Mouse (Mus musculus) ES-E14 (cell line): ENCODE measurements around the gene Ric8b. TPM values are rescaled to one million over a fixed set of nuclear protein-coding genes. Genes with fewer than 3 reads are reported as not detected.

ENCODE experiments used
- DNase-seq: peaks from one replicate; pipeline ENCODE4 v3.0.0-alpha.2; 2013; ENCODE audit warnings: low read depth, low spot score
- H3K27ac ChIP-seq: 2 replicates; pipeline ENCODE4 v1.5.1; 2012; ENCODE audit warnings: low read depth, mild to moderate bottlenecking, low read length, moderate library complexity, mixed read lengths; ENCODE audit not compliant: poor library complexity, insufficient read depth, severe bottlenecking
- H3K36me3 ChIP-seq: 2 replicates; pipeline ENCODE4 v1.6.1; 2012; ENCODE audit warnings: mild to moderate bottlenecking, low read length, moderate library complexity, mixed read lengths; ENCODE audit not compliant: control insufficient read depth, poor library complexity, insufficient read depth, severe bottlenecking
- H3K4me1 ChIP-seq, 2 experiments: fragments of 150-350 bp in 1 of 2; sonication (generic) in 1 of 2; 2 replicates each; pipeline ENCODE4 v1.6.1; 2012; ENCODE audit warnings: low read length in 2 of 2, mild to moderate bottlenecking in 1 of 2, mixed read lengths in 1 of 2; ENCODE audit not compliant: control insufficient read depth in 2 of 2, insufficient read depth in 2 of 2, poor library complexity in 1 of 2
- H3K4me3 ChIP-seq, 2 experiments: fragments of 150-350 bp in 1 of 2; sonication (generic) in 1 of 2; 2 replicates each; pipeline ENCODE4 v1.5.1; 2012; ENCODE audit warnings: low read length in 2 of 2, low read depth in 1 of 2, mild to moderate bottlenecking in 1 of 2, mixed read lengths in 1 of 2; ENCODE audit not compliant: insufficient read depth in 1 of 2, poor library complexity in 1 of 2, severe bottlenecking in 1 of 2
- H3K9ac ChIP-seq: 2 replicates; pipeline ENCODE4 v1.6.1; 2012; ENCODE audit warnings: low read depth, mild to moderate bottlenecking, low read length, mixed read lengths; ENCODE audit not compliant: poor library complexity, insufficient read depth, severe bottlenecking
- H3K9me3 ChIP-seq: fragments of 150-350 bp; sonication (generic); 2 replicates; pipeline ENCODE4 v1.6.1; 2012; ENCODE audit warnings: low read depth, mild to moderate bottlenecking, low read length; ENCODE audit not compliant: control insufficient read depth, insufficient read depth
- CHD2 ChIP-seq: IDR thresholded peaks from 2 replicates; pipeline ENCODE4 v1.6.1; 2014; ENCODE audit warnings: mild to moderate bottlenecking, low read depth, low read length, inconsistent platforms
- HCFC1 ChIP-seq: IDR thresholded peaks from 2 replicates; pipeline ENCODE4 v1.6.1; 2012; ENCODE audit warnings: low read length, inconsistent platforms, borderline replicate concordance; ENCODE audit not compliant: insufficient read depth
- MAFK ChIP-seq: IDR thresholded peaks from 2 replicates; pipeline ENCODE4 v1.6.1; 2014; ENCODE audit warnings: mild to moderate bottlenecking, low read depth, low read length, inconsistent platforms; ENCODE audit not compliant: insufficient read depth
- ZC3H11A ChIP-seq: IDR thresholded peaks from 2 replicates; pipeline ENCODE4 v1.6.1; 2012; ENCODE audit warnings: low read depth, mild to moderate bottlenecking, inconsistent platforms, low read length, borderline replicate concordance
- ZNF384 ChIP-seq: IDR thresholded peaks from 2 replicates; pipeline ENCODE4 v1.6.1; 2012; ENCODE audit warnings: low read depth, low read length, inconsistent platforms
- in situ Hi-C, 2 experiments: fragments of 600-800 bp; cut with MboI; formaldehyde crosslinking; loops; one replicate each; pipeline ENCODE4 v1.15.1; 2025; ENCODE audit warnings: low sequenced_read_pairs in 2 of 2, inconsistent platforms in 1 of 2; ENCODE audit not compliant: unreplicated experiment in 2 of 2
- total RNA-seq: library from RNA; depleted of rRNA; stranded (reverse); fragments of 300-350 nt; gene quantifications from 2 replicates; pipeline ENCODE4 v1.2.3, GENCODE M21; 2012; rRNA removed

The Ric8b gene
- total RNA-seq, result 17.2 TPM in 2 replicates

GRCm38 (mm10) chr10:84916810-84917730 is at the start of gene Ric8b:
Gene Ric8b, plus strand, starts transcription at chr10:84917616.
- H3K4me3 ChIP-seq, result peak within 1 kb of the TSS; percentile 73 to 95
- peaks cover 4 to 5% of the 10 kb centered on the region in 2 experiments; a peak in 3 of 4 replicates for H3K4me1 ChIP-seq
- no peaks in the 10 kb centered on the region for H3K9me3 ChIP-seq
- TF ChIP-seq MAFK (no peak), HCFC1 (peak; percentile 99), ZNF384 (peak; percentile 94), ZC3H11A (no peak), CHD2 (peak; percentile 51; the same call in 1 of the 2 replicates)
- no peaks in the 10 kb centered on the region for H3K36me3 ChIP-seq
- in situ Hi-C loops, result no loop called here
- DNase-seq, result peak; percentile 93
- peak within 1 kb of the TSS; percentile 88 for H3K9ac ChIP-seq
- peak within 1 kb of the TSS; percentile 82 for H3K27ac ChIP-seq

DNA sequence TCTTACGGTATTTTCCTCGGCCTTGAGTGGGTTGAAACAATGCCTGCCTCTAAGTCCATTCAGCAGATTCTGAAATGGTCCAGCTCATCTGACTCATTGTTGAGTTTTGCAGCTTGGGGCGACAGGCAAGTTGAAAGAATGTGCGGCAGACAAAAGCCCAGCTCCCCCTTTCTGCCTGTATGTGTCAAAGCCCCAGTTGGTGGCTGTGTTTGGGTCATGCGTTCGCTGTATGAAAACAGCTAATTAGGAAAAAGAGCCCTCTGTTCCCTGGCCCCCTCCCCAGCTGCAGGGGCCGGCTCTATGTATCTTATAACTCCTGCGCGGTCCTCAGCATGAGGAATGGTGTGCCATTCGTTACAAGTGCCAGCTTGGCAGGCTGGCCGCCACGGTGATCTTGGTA is 46.1 kb upstream of the Ric8b start:
- H3K27ac ChIP-seq, result no peak overlapping the region
- no peaks in the 10 kb centered on the region for H3K4me1 ChIP-seq
- no peaks in the 10 kb centered on the region for H3K36me3 ChIP-seq
- H3K9me3 ChIP-seq, result no peaks in the 10 kb centered on the region
- DNase-seq, result no peak
- TF ChIP-seq ZC3H11A, result no peak
- H3K4me3 ChIP-seq, result no peak overlapping the region
- H3K9ac ChIP-seq, result no peak overlapping the region
- in situ Hi-C loops, result no loop called here

- TF ChIP-seq HCFC1, result no peak
- TF ChIP-seq CHD2, result no peak
- TF ChIP-seq ZC3H11A, result no peak
- no peak for TF ChIP-seq ZNF384
- TF ChIP-seq MAFK, result no peak
- no peaks in the 10 kb centered on the region for H3K4me1 ChIP-seq
- DNase-seq, result no peak
- H3K27ac ChIP-seq, result no peak overlapping the region
- no peaks in the 10 kb centered on the region for H3K9me3 ChIP-seq
- no peak overlapping the region for H3K9ac ChIP-seq
- no peak overlapping the region for H3K4me3 ChIP-seq
- no peaks in the 10 kb centered on the region for H3K36me3 ChIP-seq
- in situ Hi-C loops, result no loop called here
These were observed 45.5 kb upstream of the Ric8b start for GRCm38 (mm10) chr10:84871921-84872320.

- no peak overlapping the region for H3K4me3 ChIP-seq
- in situ Hi-C loops, result no loop called here
- no peak for DNase-seq
- H3K36me3 ChIP-seq, result no peaks in the 10 kb centered on the region
- H3K9me3 ChIP-seq, result no peaks in the 10 kb centered on the region
- no peak overlapping the region for H3K27ac ChIP-seq
- H3K9ac ChIP-seq, result no peak overlapping the region; the same call in 1 of the 2 replicates
- TF ChIP-seq ZNF384, result no peak
- TF ChIP-seq CHD2, result no peak
- no peak for TF ChIP-seq MAFK
- TF ChIP-seq HCFC1, result no peak
- TF ChIP-seq ZC3H11A, result no peak
- H3K4me1 ChIP-seq, result no peaks in the 10 kb centered on the region
These were observed 37.4 kb upstream of the Ric8b start for GRCm38 (mm10) chr10:84879823-84880571.
